Mouse (Mus musculus): ENCODE measurements around the gene Oit3.

- TF ChIP-seq CHD2 (IDR thresholded peaks at IDR 0.05; ENCODE audit: low read depth, low read length) (no peak), MAFK (IDR thresholded peaks at IDR 0.05; ENCODE audit: insufficient read depth, low read depth, low read length) (no peak), ZC3H11A (IDR thresholded peaks at IDR 0.05; ENCODE audit: borderline replicate concordance, low read depth, low read length) (no peak)
These were observed 51.9 kb downstream of the Oit3 start for GRCm38 (mm10) chr10:59389652-59390051.
